Mouse (Mus musculus) megakaryocyte-erythroid progenitor cell, adult 5-6 weeks (primary cell): Measurements from ENCODE around the gene Ltbp1. TPM values are rescaled to one million over a fixed set of nuclear protein-coding genes. Genes with fewer than 3 reads are reported as not detected.

Source experiments
- ATAC-seq: replicated peaks from 2 replicates; pipeline ENCODE4 v1.8.0; 2016; ENCODE audit warnings: mild to moderate bottlenecking, inconsistent platforms; ENCODE audit not compliant: severe bottlenecking, poor library complexity, low FRiP score, low TSS enrichment
- total RNA-seq, 2 experiments: library from RNA; stranded (forward) in 1 of 2; stranded (reverse) in 1 of 2; fragments of 200-1000, 215-1000 nt in 1 of 2; fragments of >200 nt in 1 of 2; fragmentation: Nextera tagmentation in 1 of 2; gene quantifications; 2 replicates each; pipeline ENCODE4 v1.2.3; 2014 to 2017

The Ltbp1 gene
- total RNA-seq, 2 experiments from 2014 or later, result 2.7 to 3.3 TPM

DNA sequence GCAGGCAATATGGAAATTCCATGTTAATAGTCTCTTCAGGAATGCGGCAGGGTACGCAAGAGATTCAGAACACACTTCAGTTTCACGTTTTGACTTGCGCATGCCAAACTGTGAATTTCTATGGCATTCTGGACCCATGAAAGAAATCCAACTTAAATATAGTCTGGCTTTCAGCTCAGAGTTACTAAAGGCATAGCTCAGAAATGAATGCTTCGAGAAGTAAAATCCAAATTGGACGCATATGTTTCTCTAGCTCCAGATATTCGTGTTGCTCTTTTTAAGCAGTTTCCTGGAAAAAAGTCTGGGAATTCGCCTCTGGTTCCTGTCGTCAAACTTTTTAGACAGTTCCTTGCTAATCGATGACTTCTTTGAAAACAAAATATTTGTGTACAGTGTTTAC is 318.4 kb downstream of the Ltbp1 start:
- ATAC-seq, result no peak

- ATAC-seq, result no peak
Measured at GRCm38 (mm10) chr17:75328102-75328639, 322.8 kb downstream of the Ltbp1 start.

- no peak for ATAC-seq
Measured at GRCm38 (mm10) chr17:75330366-75330765, 325.0 kb downstream of the Ltbp1 start.

DNA sequence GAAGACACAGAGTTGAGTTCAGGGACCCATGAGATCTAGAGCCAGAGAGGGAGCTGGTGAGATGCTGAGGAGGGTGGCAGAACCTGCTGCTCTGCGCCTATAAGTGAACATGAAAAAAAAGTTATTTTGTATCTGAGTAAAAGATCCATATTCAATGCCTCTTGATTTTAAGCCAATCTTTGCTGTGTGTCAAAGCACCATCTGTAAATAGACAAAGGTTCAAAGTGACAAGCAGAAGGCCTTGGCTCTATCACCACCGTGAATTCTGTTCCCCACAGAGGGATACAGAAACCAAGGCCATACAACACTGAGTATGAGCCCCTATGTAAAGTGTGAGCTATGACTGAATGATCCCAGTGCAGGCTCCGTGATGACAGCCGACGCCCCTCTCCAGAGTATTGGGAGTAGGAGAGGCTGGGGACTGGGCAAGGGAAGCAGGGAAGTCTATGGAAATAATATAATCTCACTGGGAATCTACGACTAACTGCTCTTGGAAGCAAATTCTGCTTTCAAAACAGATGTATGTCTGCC is 326.1 kb downstream of the Ltbp1 start:
- no peak for ATAC-seq

- ATAC-seq, result no peak
Measured at GRCm38 (mm10) chr17:75332289-75332688, 326.9 kb downstream of the Ltbp1 start.

DNA sequence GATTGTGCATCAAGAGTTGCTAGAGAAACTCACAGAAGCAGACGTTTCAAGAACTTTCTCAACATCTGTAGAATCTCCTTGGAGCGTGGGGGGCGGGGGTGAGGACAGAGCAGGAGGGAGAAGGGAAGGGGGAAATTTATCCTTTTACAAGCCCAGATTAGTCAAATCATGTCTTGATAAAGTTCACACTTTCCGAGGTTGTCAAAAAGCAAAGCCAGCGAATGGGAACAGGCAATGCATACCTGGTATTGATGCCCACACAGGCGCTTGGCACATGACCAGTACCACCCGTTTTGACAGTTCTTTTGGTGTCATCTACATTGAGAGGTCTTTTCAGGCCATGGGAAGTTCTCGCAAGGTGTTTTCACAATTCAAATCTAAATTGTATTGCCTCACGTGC is 327.6 kb downstream of the Ltbp1 start:
- no peak for ATAC-seq

DNA sequence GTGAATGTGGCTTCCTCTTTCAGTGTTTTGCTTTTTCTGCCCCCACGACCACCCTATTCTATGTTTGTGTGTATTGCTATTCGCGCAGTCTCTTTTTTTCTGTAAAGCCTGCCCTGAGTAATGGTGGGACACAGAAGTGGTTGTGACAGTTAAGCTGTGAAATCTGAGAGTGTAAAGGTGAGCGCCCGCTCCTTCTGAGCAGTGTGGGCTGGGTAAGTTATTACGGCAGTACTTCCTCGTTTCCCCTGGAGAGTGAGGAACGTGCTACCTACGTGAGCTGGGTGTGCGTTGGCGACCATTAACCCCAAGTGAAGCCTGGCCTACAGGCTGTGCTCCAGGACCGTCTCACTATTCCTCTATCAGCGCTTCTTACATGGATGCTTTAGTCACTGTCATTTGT is 328.4 kb downstream of the Ltbp1 start:
- no peak for ATAC-seq

DNA sequence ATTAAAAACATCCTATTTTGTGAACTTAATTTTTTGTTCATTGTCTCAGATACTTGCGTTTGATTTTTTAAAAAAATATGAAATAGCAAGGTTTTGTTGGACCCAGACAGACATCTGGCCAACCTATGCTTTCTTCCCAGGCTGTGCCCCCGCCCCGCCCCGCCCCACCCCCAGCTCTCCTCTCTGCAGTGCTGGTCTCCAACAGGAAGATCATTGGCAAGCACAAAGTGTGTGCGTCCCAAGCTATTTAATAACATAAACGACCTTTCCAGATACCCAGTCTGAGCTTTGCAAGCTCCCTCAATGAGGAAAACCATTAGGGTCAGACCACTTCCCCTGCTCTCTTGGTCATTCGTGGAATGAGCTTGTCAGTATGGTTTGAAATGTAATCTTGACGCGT is 330.3 kb downstream of the Ltbp1 start:
- ATAC-seq, result no peak

DNA sequence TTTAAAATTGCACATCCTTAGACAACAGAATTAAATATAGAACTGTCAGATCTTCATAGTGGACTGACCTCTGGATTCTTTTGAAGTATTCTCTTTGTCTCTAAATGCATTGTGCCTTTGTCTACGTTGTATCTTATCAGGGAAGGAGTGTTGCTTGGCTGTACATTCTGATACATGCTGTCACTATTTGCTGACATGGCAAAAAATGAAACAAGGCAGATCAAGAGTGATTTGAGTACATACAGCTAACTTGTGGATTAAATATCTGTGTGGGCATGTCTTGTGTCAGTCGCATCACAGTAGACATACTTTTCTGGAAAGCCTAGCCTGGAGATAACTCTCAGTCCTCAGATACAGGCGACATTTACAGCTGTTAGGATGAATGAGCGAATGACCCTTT is 335.9 kb downstream of the Ltbp1 start:
- no peak for ATAC-seq

GRCm38 (mm10) chr17:75345116-75345515 is 339.7 kb downstream of the Ltbp1 start:
- no peak for ATAC-seq

DNA sequence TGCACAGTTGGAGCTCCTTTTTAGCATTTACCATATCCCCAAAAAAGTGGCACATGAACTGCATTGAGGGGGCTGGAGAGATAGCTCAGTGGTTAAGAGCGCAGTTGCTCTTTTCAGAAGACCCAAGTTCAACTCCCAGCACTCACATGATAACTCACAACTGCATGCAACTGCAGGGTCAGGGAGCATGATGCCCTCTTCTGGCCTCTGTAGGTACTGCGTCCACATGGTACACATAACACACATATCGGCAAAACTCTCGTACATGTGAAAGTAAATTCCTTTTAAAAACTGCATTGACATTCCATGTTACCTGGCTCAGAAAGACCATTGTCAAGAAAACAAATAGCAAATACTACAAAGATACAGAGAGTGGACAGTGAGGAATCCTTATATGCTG is 342.0 kb downstream of the Ltbp1 start:
- ATAC-seq, result no peak

DNA sequence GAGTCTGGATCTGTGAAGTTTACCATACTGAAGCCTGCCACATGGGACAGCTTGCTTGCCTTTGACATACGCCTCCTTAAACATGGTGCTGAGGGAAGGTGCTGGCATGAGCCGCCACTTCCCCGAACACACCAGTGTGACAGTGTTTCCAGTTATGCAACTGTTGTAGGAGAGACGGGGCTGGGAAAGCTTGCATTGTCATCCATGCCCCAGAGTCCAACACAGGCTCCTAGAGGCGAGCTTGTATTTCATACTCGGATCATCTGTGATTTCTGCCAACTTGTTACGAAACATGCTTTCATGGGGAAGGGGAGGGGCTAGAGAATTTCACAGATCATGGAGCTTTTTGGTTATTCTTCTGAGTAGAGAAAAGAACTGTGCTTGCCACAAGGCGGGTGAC is 343.7 kb downstream of the Ltbp1 start:
- no peak for ATAC-seq

- ATAC-seq, result no peak
Measured at GRCm38 (mm10) chr17:75349602-75350001, 344.2 kb downstream of the Ltbp1 start.

DNA sequence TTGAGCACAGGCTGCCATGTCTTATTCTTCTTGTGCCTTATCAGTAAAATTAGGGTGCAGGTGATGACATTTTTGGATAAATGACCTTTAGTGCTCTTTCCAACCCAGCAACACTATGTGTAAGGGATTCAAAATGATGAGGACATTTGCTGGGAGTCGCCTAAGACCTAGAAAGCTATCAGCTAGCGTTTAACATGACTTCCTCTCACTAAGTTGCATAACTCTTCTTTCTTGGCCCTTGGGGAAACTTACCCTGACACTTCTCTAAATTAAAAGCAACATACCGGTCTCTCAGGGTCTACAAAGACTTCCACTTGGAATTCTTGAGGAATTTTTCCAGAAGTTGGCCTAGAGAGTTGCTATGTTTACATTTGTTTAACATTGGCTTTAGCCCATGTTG is 348.0 kb downstream of the Ltbp1 start:
- no peak for ATAC-seq

DNA sequence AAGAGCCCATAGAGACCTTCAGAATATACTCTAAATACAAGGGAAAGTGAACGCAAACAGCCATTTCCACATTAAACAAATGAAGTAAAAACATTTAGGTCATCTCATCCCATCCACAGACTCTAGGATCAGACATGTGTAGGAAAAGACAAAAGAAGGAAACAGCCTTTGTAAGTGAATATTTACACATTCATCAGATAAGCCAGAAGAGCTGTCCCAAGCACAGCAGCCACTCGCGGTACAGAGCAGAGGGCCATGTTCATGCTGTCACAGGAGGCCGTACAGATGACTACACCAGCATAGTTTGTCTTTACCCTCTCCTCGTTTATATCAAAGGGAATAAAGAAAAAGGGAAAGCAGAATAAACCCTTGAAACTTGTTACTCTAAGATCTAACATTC is 350.1 kb downstream of the Ltbp1 start:
- ATAC-seq, result no peak

GRCm38 (mm10) chr17:75360111-75360510 is 354.7 kb downstream of the Ltbp1 start:
- no peak for ATAC-seq

DNA sequence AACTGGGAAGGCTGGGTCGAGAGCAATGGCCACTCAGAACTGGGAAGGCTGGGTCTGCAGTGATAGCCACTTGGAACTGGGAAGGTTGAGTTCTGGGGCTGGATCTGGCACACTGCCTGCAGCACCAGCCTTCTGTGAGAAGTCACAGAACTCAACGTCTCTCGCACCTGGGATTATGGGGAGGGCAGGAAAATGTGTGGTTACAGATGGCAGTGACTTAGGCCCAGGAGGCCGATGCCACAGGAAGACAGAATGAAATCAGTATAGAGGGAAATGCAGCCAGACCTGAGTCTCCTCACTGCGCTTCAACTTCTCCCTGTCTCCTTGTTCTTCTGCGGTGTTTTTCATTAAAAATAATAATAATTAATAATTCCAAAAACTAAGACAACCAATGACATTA is 361.0 kb downstream of the Ltbp1 start:
- ATAC-seq, result no peak

DNA sequence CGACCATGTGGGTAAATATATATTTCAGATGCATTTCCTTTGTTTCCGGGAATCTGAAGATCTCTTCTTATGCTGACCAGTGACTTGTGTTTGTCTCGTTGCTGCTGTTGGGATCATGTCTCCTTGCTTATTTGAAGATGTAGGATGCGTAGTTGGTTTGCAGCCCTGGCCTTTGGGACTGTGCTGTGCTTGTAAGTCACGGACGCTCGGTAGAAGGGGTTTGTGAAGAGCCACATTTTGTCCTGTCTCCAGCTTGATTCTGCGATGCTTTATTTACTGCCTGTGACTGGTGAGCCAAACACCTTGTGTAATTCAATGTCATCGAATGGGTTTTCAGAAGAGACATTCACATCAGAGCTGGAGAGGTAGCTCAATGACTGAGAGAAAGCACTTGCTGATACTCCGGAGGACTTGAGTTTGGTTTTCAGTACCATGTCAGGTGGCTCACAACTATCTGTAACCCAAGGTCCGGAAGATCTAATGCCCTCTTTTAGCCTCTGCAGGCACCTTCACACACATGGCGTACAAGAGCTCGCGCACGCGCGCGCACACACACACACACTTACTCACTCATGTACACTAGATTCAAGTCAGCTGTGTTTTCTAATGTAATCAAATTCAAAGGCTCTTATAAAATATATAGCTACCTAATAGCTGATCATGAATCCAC is 362.3 kb downstream of the Ltbp1 start:
- ATAC-seq, result no peak

- ATAC-seq, result no peak
Measured at GRCm38 (mm10) chr17:75368580-75368979, 363.2 kb downstream of the Ltbp1 start.

DNA sequence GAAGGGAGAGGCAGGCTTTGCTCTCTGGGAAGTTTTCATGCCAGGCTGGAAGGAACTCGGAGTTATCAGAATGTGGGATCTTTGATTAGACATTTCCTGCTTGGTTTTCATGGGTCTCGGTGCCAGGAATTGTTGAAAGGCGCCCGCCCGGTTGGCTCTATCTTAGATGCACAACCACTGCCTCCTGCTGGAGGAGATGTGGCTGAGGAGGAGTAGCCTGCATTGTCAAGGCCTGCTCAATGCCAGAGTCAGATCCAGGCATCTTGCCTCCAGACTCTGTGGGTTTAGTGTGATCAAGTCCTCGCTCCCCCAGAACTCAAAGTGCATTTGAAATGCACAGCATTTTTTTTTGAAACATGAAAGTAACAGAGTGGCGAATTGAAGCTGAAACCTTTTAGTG is 364.0 kb downstream of the Ltbp1 start:
- peak; percentile 60; the same call in 1 of the 2 replicates for ATAC-seq

- ATAC-seq, result 0 out of 2 replicates have a peak, but pooled peaks have one; percentile 46
Measured at GRCm38 (mm10) chr17:75370120-75370519, 364.8 kb downstream of the Ltbp1 start.
